Mouse (Mus musculus) sigmoid colon, adult 10 weeks (tissue): ENCODE measurements around the gene Pex13. TPM values are rescaled to one million over a fixed set of nuclear protein-coding genes. Genes with fewer than 3 reads are reported as not detected.

Experiments
- polyA plus RNA-seq: library from polyadenylated mRNA; stranded (reverse); fragments of 350-450 nt; fragmentation: Illumina TruSeq; extraction: RNeasy Lipid Tissue Mini Kit (QIAGEN cat#74804); gene quantifications from one replicate; pipeline ENCODE4 v1.2.3, GENCODE M21; 2014; ENCODE audit warnings: low read depth, low replicate concordance

Pex13 gene
- 51.2 TPM for polyA plus RNA-seq

DNA sequence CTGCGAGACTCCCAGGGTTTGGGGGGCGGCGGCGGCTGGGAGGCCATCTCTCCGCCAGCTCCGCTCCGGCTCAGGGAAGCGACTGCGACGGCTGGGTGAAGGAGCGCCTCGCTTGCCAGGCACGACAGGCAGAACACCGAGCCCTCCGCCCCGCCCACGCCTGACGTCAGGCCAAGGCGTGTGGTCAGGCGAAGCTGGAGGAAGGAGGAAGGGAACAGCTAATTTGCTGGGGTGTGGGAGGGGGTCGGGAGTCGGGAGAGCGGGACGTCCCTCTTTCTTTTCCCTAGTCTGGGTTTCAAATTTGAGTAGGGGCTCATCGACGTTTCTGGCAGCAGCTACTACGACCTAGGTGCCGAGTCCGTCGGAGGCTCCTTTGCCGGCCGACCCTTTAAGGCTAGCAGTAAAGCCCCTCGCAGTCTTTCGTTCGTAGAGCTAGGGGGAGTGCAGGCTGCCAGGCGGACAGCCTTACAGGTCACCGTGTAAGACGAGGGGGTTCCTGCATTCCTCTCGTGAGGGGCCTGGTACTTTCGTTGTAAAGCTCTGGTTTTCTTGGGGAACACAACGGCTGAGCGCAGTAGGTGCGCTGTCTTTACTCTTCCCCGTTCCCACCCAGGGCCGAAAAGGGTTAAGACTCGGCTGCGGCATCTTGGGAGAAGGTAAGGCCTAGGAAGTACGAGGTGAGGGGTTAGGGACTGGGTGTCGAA, at the start of gene Pex13:
Gene Pex13 (minus strand): TSS at position 162 of the 704 bp plus-strand sequence.

DNA sequence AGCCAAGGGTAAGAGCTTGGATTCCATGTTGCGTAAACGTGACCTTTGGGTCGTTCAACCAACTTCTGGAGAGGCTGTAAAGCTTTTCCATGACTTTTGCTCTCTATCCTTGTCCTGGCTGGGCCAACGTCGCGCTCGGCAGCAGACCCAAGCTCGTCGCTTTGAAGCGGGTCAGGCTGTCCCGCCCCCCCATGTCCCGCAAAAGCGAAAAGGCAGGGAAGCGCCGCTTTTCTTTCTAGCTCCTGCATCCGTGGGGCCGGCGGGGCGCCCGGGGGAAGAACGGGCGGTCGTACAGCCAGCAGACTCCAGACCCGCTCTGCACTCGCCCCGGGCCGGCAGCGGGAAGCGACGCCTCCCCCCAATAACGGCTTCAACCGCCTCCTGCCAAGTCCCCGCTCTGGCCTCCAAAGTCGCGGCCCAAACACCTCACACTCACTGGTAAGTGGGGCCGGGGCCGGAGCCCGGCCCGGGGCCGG, 410 bp downstream of the Pex13 start, which contains the start of gene Pus10:
Gene Pus10 (plus strand): TSS at position 364 of the 476 bp plus-strand sequence.

GRCm38 (mm10) chr11:23632945-23633878, 32.5 kb downstream of the Pex13 start, which contains the start of gene 0610010F05Rik:
TSS of gene 0610010F05Rik (minus strand) at chr11:23633639.

Other genes starting within 250 kb of the Pex13 start
- gene Ahsa2, start 167.9 kb downstream of the Pex13 start, polyA plus RNA-seq: 63.8 TPM
- gene 1700093K21Rik, start 144.8 kb downstream of the Pex13 start, polyA plus RNA-seq: not detected
- 41.7 TPM for gene 0610010F05Rik, start 32.3 kb downstream of the Pex13 start, polyA plus RNA-seq
- gene Pus10, start 285 bp downstream of the Pex13 start, polyA plus RNA-seq: 57.3 TPM
- 14.8 TPM for gene Rel, start 105.0 kb upstream of the Pex13 start, polyA plus RNA-seq
- 61.3 TPM for gene Papolg, start 229.3 kb upstream of the Pex13 start, polyA plus RNA-seq